Mouse (Mus musculus) neural tube, embryonic 12.5 days (tissue): Measurements from ENCODE around the gene Tmem238. TPM values are rescaled to one million over a fixed set of nuclear protein-coding genes. Genes with fewer than 3 reads are reported as not detected.

Experiments
- ATAC-seq: fragments of 200-750 bp; cut with Nextera tagmentation; 2 replicates; pipeline ENCODE4 v1.8.0; 2017; ENCODE audit warnings: low read depth, mild to moderate bottlenecking, moderate TSS enrichment, moderate library complexity; ENCODE audit not compliant: low FRiP score
- H3K27ac ChIP-seq: fragments of 300-500 bp; sonication (generic); 2 replicates; pipeline ENCODE4 v1.5.1; 2016
- H3K27me3 ChIP-seq: fragments of 300-500 bp; sonication (generic); replicated peaks from 2 replicates; pipeline ENCODE4 v1.6.1; 2016; ENCODE audit warnings: mild to moderate bottlenecking
- H3K36me3 ChIP-seq: fragments of 300-500 bp; sonication (generic); 2 replicates; pipeline ENCODE4 v1.6.1; 2016; ENCODE audit warnings: mild to moderate bottlenecking
- H3K4me1 ChIP-seq: fragments of 300-500 bp; sonication (generic); 2 replicates; pipeline ENCODE4 v1.6.1; 2016
- H3K4me2 ChIP-seq: fragments of 300-500 bp; sonication (generic); replicated peaks from 2 replicates; pipeline ENCODE4 v1.6.1; 2016; ENCODE audit warnings: mild to moderate bottlenecking
- H3K4me3 ChIP-seq: fragments of 300-500 bp; sonication (generic); 2 replicates; pipeline ENCODE4 v1.5.1; 2016
- H3K9ac ChIP-seq: fragments of 300-500 bp; sonication (generic); 2 replicates; pipeline ENCODE4 v1.6.1; 2016; ENCODE audit warnings: mild to moderate bottlenecking
- H3K9me3 ChIP-seq: fragments of 300-500 bp; sonication (generic); 2 replicates; pipeline ENCODE4 v1.6.1; 2016; ENCODE audit warnings: mild to moderate bottlenecking
- WGBS: fragments of 180-500 bp; shearing (Covaris S2); methylation state at CpG from one replicate; pipeline ENCODE4 v1.1.7; 2016; 5-methylcytosine and 5-hydroxymethylcytosine counted together
- polyA plus RNA-seq: library from polyadenylated mRNA; unstranded; fragments of >200 nt; fragmentation: Nextera tagmentation; extraction: Ambion mirVana; gene quantifications from 2 replicates; pipeline ENCODE4 v1.2.1, GENCODE M21; 2016

Gene Tmem238
- polyA plus RNA-seq, 1 experiment from 2014 or later: 2.7 TPM

- no peak for ATAC-seq
- 31% methylated on average over 1 of the region's 1 CpGs for WGBS
Observed at GRCm38 (mm10) chr7:4759670-4760069, 29.8 kb downstream of the Tmem238 start.

GRCm38 (mm10) chr7:4752821-4753570 lies 36.5 kb downstream of the Tmem238 start, which contains the start of gene Cox6b2:
Gene Cox6b2, minus strand, starts transcription at chr7:4753094.
- WGBS: 3% methylated on average over 24 of the region's 24 CpGs
- no peak within 1 kb of the TSS for H3K27ac ChIP-seq
- H3K4me1 ChIP-seq: peaks cover 20% of the 10 kb centered on the region
- peak; percentile 96 for ATAC-seq
- H3K4me2 ChIP-seq: peak within 1 kb of the TSS; percentile 57
- H3K4me3 ChIP-seq: peak within 1 kb of the TSS; percentile 33
- peaks cover 4% of the 10 kb centered on the region; the same call in 1 of the 2 replicates for H3K36me3 ChIP-seq
- 0 out of 2 replicates have a peak, but pooled peaks cover 4% of the 10 kb centered on the region for H3K27me3 ChIP-seq
- H3K9me3 ChIP-seq: no peaks in the 10 kb centered on the region
- H3K9ac ChIP-seq: 0 out of 2 replicates have a peak within 1 kb of the TSS, but pooled peaks have one; percentile 26

More at GRCm38 (mm10) chr7:4759670-4760069, 29.8 kb downstream of the Tmem238 start:
- Histone ChIP-seq H3K36me3 (no peaks in the 10 kb centered on the region), H3K27ac (no peak overlapping the region), H3K4me1 (peaks cover under 1% of the 10 kb centered on the region; the same call in 1 of the 2 replicates), H3K27me3 (no peaks in the 10 kb centered on the region), H3K9ac (no peak overlapping the region), H3K4me2 (no peak overlapping the region), H3K4me3 (no peak overlapping the region), H3K9me3 (no peaks in the 10 kb centered on the region)

- Histone ChIP-seq H3K36me3 (peaks cover 4% of the 10 kb centered on the region), H3K9me3 (no peaks in the 10 kb centered on the region), H3K4me1 (peaks cover 20% of the 10 kb centered on the region), H3K27ac (no peak overlapping the region), H3K9ac (0 out of 2 replicates have a peak overlapping the region, but pooled peaks have one; percentile 21), H3K27me3 (0 out of 2 replicates have a peak, but pooled peaks cover 4% of the 10 kb centered on the region), H3K4me2 (peak overlapping the region; percentile 57), H3K4me3 (peak overlapping the region; percentile 33)
- 3% methylated on average over 30 of the region's 30 CpGs for WGBS
- peak; percentile 74 for ATAC-seq
Observed at GRCm38 (mm10) chr7:4751971-4752820, 37.3 kb downstream of the Tmem238 start.

GRCm38 (mm10) chr7:4749169-4749568 lies 40.3 kb downstream of the Tmem238 start:
- 87% methylated on average over 2 of the region's 2 CpGs for WGBS
- 0 out of 2 replicates have a peak, but pooled peaks cover 4% of the 10 kb centered on the region for H3K27me3 ChIP-seq
- H3K36me3 ChIP-seq: peaks cover 27% of the 10 kb centered on the region
- no peak overlapping the region for H3K4me2 ChIP-seq
- H3K9ac ChIP-seq: no peak overlapping the region
- no peak overlapping the region for H3K27ac ChIP-seq
- ATAC-seq: no peak
- H3K4me1 ChIP-seq: peaks cover 20% of the 10 kb centered on the region
- no peak overlapping the region for H3K4me3 ChIP-seq
- H3K9me3 ChIP-seq: no peaks in the 10 kb centered on the region

- Histone ChIP-seq H3K4me3 (no peak overlapping the region), H3K36me3 (peaks cover 28% of the 10 kb centered on the region), H3K27ac (no peak overlapping the region), H3K4me1 (peaks cover 20% of the 10 kb centered on the region), H3K9ac (no peak overlapping the region), H3K4me2 (no peak overlapping the region), H3K27me3 (0 out of 2 replicates have a peak, but pooled peaks cover 4% of the 10 kb centered on the region), H3K9me3 (no peaks in the 10 kb centered on the region)
- 79% methylated on average over 4 of the region's 4 CpGs for WGBS
- ATAC-seq: no peak
Observed at GRCm38 (mm10) chr7:4748321-4748720, 41.1 kb downstream of the Tmem238 start.

- Histone ChIP-seq H3K4me1 (peaks cover 17% of the 10 kb centered on the region), H3K9me3 (no peaks in the 10 kb centered on the region), H3K4me3 (no peak overlapping the region), H3K36me3 (peaks cover 36% of the 10 kb centered on the region), H3K27ac (no peak overlapping the region), H3K27me3 (0 out of 2 replicates have a peak, but pooled peaks cover 4% of the 10 kb centered on the region), H3K4me2 (no peak overlapping the region), H3K9ac (no peak overlapping the region)
- WGBS: 77% methylated on average over 9 of the region's 9 CpGs
- no peak for ATAC-seq
Observed at GRCm38 (mm10) chr7:4747156-4747899, 42.1 kb downstream of the Tmem238 start.

GRCm38 (mm10) chr7:4746326-4746980 lies 43.0 kb downstream of the Tmem238 start:
- Histone ChIP-seq H3K27ac (no peak overlapping the region), H3K27me3 (no peaks in the 10 kb centered on the region)
- 88% methylated on average over 22 of the region's 22 CpGs for whole genome bisulfite sequencing

GRCm38 (mm10) chr7:4744886-4745285 lies 44.6 kb downstream of the Tmem238 start:
- Histone ChIP-seq H3K27ac (no peak overlapping the region), H3K9ac (no peak overlapping the region), H3K4me1 (peaks cover 25% of the 10 kb centered on the region), H3K4me3 (no peak overlapping the region), H3K36me3 (peaks cover 36% of the 10 kb centered on the region), H3K4me2 (no peak overlapping the region), H3K27me3 (no peaks in the 10 kb centered on the region), H3K9me3 (no peaks in the 10 kb centered on the region)
- ATAC-seq: no peak
- 95% methylated on average over 6 of the region's 6 CpGs for WGBS

More at GRCm38 (mm10) chr7:4746326-4746980, 43.0 kb downstream of the Tmem238 start:
- no peak for ATAC-seq
- no peak overlapping the region for H3K4me3 ChIP-seq
- no peak overlapping the region for H3K4me2 ChIP-seq
- no peaks in the 10 kb centered on the region for H3K9me3 ChIP-seq
- peaks cover 36% of the 10 kb centered on the region for H3K36me3 ChIP-seq
- H3K4me1 ChIP-seq: peaks cover 17% of the 10 kb centered on the region
- H3K9ac ChIP-seq: no peak overlapping the region

- Histone ChIP-seq H3K27ac (no peak overlapping the region), H3K4me1 (peaks cover 31% of the 10 kb centered on the region), H3K9me3 (no peaks in the 10 kb centered on the region), H3K9ac (no peak overlapping the region), H3K4me2 (0 out of 2 replicates have a peak overlapping the region, but pooled peaks have one; percentile 86), H3K36me3 (peaks cover 31% of the 10 kb centered on the region), H3K27me3 (no peaks in the 10 kb centered on the region), H3K4me3 (no peak overlapping the region)
- WGBS: 75% methylated on average over 2 of the region's 2 CpGs
- ATAC-seq: no peak
Observed at GRCm38 (mm10) chr7:4743354-4743753, 46.1 kb downstream of the Tmem238 start.

GRCm38 (mm10) chr7:4742482-4742819 lies 47.0 kb downstream of the Tmem238 start:
- WGBS: 89% methylated on average over 6 of the region's 6 CpGs
- H3K4me3 ChIP-seq: no peak overlapping the region

More at GRCm38 (mm10) chr7:4742482-4742819, 47.0 kb downstream of the Tmem238 start:
- Histone ChIP-seq H3K9ac (0 out of 2 replicates have a peak overlapping the region, but pooled peaks have one; percentile 21), H3K27me3 (no peaks in the 10 kb centered on the region), H3K27ac (no peak overlapping the region), H3K4me1 (peaks cover 31% of the 10 kb centered on the region), H3K9me3 (no peaks in the 10 kb centered on the region), H3K36me3 (peaks cover 31% of the 10 kb centered on the region), H3K4me2 (peak overlapping the region; percentile 86)
- ATAC-seq: no peak
